Mouse (Mus musculus): ENCODE data around the gene Psmd6.

The Psmd6 gene

GRCm38 (mm10) chr14:14064486-14065141, 56.2 kb downstream of the Psmd6 start:
- DNase-seq (ENCODE audit: extremely low spot score) = peak; percentile 10

GRCm38 (mm10) chr14:14063382-14063781, 57.4 kb downstream of the Psmd6 start:
- DNase-seq (ENCODE audit: extremely low spot score) = no peak

- no peak for DNase-seq (ENCODE audit: extremely low spot score)
Observed at GRCm38 (mm10) chr14:14062531-14063245, 58.1 kb downstream of the Psmd6 start.
